Mouse (Mus musculus) hindbrain, embryonic 12.5 days (tissue): ENCODE data around the gene Mrpl20. TPM values are rescaled to one million over a fixed set of nuclear protein-coding genes. Genes with fewer than 3 reads are reported as not detected.

Experiments
- ATAC-seq: fragments of 200-750 bp; cut with Nextera tagmentation; 2 replicates; pipeline ENCODE4 v1.8.0; 2017; ENCODE audit warnings: moderate TSS enrichment; ENCODE audit not compliant: low FRiP score
- H3K27ac ChIP-seq: fragments of 300-500 bp; sonication (generic); 2 replicates; pipeline ENCODE4 v1.5.1; 2016; ENCODE audit warnings: mild to moderate bottlenecking
- H3K27me3 ChIP-seq: fragments of 300-500 bp; sonication (generic); 2 replicates; pipeline ENCODE4 v1.6.1; 2016; ENCODE audit warnings: mild to moderate bottlenecking
- H3K36me3 ChIP-seq: fragments of 300-500 bp; sonication (generic); 2 replicates; pipeline ENCODE4 v1.6.1; 2016; ENCODE audit warnings: mild to moderate bottlenecking
- H3K4me1 ChIP-seq: fragments of 300-500 bp; sonication (generic); 2 replicates; pipeline ENCODE4 v1.6.1; 2016
- H3K4me2 ChIP-seq: fragments of 300-500 bp; sonication (generic); replicated peaks from 2 replicates; pipeline ENCODE4 v1.6.1; 2016; ENCODE audit warnings: mild to moderate bottlenecking
- H3K4me3 ChIP-seq: fragments of 300-500 bp; sonication (generic); 2 replicates; pipeline ENCODE4 v1.5.1; 2016; ENCODE audit warnings: mild to moderate bottlenecking
- H3K9ac ChIP-seq: fragments of 300-500 bp; sonication (generic); 2 replicates; pipeline ENCODE4 v1.6.1; 2016; ENCODE audit warnings: mild to moderate bottlenecking, moderate library complexity
- H3K9me3 ChIP-seq: fragments of 300-500 bp; sonication (generic); replicated peaks from 2 replicates; pipeline ENCODE4 v1.6.1; 2016; ENCODE audit warnings: mild to moderate bottlenecking
- WGBS: fragments of 180-500 bp; shearing (Covaris S2); methylation state at CpG from one replicate; pipeline ENCODE4 v1.1.7; 2016; 5-methylcytosine and 5-hydroxymethylcytosine counted together
- polyA plus RNA-seq: library from polyadenylated mRNA; unstranded; fragments of >200 nt; fragmentation: Nextera tagmentation; extraction: Ambion mirVana; gene quantifications from 2 replicates; pipeline ENCODE4 v1.2.1, GENCODE M21; 2016

The Mrpl20 gene
- polyA plus RNA-seq, 1 experiment from 2014 or later: 204 TPM

DNA sequence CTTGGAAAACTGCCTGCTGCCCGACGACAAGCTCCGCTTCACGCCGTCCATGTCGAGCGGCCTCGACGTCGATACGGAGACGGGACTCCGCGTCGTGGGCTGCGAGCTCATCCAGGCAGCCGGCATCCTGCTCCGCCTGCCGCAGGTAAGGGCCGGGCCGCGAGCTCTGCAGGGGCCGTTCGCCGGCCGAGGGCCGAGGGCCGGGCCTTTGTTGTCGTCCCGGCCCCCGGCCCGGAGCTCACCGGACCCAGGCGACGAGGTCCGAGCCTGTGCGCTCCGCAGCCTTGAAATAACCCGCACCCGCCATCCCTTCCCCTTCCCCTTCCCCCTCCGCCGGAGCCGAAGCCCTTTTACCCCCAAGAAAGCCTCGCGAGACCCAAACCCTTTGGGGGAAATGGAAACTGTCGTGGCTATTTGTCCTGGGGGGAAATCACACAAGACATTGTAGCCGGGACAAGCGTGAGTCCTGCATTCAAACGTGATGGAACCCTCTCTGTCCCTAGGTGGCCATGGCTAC, 10.0 kb downstream of the Mrpl20 start:
- Histone ChIP-seq H3K36me3 (peaks cover 72% of the 10 kb centered on the region), H3K27ac (peak overlapping the region; percentile 85), H3K27me3 (no peaks in the 10 kb centered on the region), H3K4me3 (peak overlapping the region; percentile 92), H3K9me3 (no peaks in the 10 kb centered on the region), H3K4me2 (peak overlapping the region; percentile 82), H3K4me1 (peaks cover 25% of the 10 kb centered on the region), H3K9ac (peak overlapping the region; percentile 98)
- peak; percentile 53 for ATAC-seq
- 0% methylated on average over 49 of the region's 49 CpGs for WGBS

DNA sequence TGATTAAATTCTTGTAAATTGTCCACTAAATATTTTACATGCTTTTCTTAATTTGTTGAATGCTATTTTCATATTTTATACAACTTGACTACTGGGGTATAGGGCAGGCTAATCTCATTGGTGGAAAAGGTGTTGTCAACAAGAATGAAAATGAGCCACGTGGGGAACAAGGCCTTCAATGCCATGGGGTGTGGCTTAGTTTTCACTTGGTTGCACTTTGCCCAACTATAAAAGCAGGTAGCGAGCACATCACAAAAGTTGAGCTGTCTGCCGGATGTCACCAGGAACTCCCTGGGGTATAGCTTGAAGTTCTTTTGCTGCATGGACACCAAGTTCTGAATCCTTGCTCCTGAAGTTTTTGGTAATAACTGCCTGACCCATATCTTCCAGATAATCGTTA, 14.9 kb downstream of the Mrpl20 start:
- Histone ChIP-seq H3K4me2 (no peak overlapping the region), H3K9me3 (no peaks in the 10 kb centered on the region), H3K27me3 (no peaks in the 10 kb centered on the region), H3K36me3 (peaks cover 83% of the 10 kb centered on the region), H3K4me1 (peaks cover 16% of the 10 kb centered on the region), H3K4me3 (no peak overlapping the region), H3K27ac (no peak overlapping the region), H3K9ac (no peak overlapping the region)
- WGBS: 85% methylated on average over 4 of the region's 4 CpGs
- ATAC-seq: no peak

GRCm38 (mm10) chr4:155821025-155821424, 18.3 kb downstream of the Mrpl20 start:
- no peak overlapping the region for H3K4me2 ChIP-seq
- no peaks in the 10 kb centered on the region for H3K4me1 ChIP-seq
- H3K4me3 ChIP-seq: no peak overlapping the region
- H3K9ac ChIP-seq: no peak overlapping the region
- H3K9me3 ChIP-seq: no peaks in the 10 kb centered on the region
- H3K27me3 ChIP-seq: no peaks in the 10 kb centered on the region
- ATAC-seq: no peak
- no peak overlapping the region for H3K27ac ChIP-seq
- WGBS: 80% methylated on average over 7 of the region's 7 CpGs
- H3K36me3 ChIP-seq: peaks cover 87% of the 10 kb centered on the region

- H3K4me1 ChIP-seq: no peaks in the 10 kb centered on the region
- H3K36me3 ChIP-seq: peaks cover 79% of the 10 kb centered on the region
- no peak overlapping the region for H3K27ac ChIP-seq
- H3K9me3 ChIP-seq: no peaks in the 10 kb centered on the region
- H3K27me3 ChIP-seq: no peaks in the 10 kb centered on the region
- H3K4me3 ChIP-seq: no peak overlapping the region
- no peak overlapping the region for H3K4me2 ChIP-seq
- 96% methylated on average over 16 of the region's 16 CpGs for WGBS
- no peak overlapping the region for H3K9ac ChIP-seq
- no peak for ATAC-seq
Measured at GRCm38 (mm10) chr4:155823443-155823842, 20.8 kb downstream of the Mrpl20 start.

- Histone ChIP-seq H3K4me3 (no peak overlapping the region), H3K9me3 (no peaks in the 10 kb centered on the region), H3K9ac (no peak overlapping the region), H3K4me1 (peaks cover 21% of the 10 kb centered on the region), H3K27ac (no peak overlapping the region), H3K27me3 (no peaks in the 10 kb centered on the region), H3K4me2 (no peak overlapping the region), H3K36me3 (peaks cover 25% of the 10 kb centered on the region)
- 95% methylated on average over 4 of the region's 4 CpGs for WGBS
- no peak for ATAC-seq
Measured at GRCm38 (mm10) chr4:155829866-155830265, 27.2 kb downstream of the Mrpl20 start.

- Histone ChIP-seq H3K36me3 (peaks cover 20% of the 10 kb centered on the region), H3K9me3 (no peaks in the 10 kb centered on the region), H3K4me3 (peak overlapping the region; percentile 87; the same call in 1 of the 2 replicates), H3K4me1 (peaks cover 21% of the 10 kb centered on the region), H3K9ac (no peak overlapping the region), H3K27me3 (no peaks in the 10 kb centered on the region), H3K4me2 (peak overlapping the region; percentile 95), H3K27ac (peak overlapping the region; percentile 62)
- ATAC-seq: no peak
- WGBS: 57% methylated on average over 8 of the region's 8 CpGs
Measured at GRCm38 (mm10) chr4:155830596-155830995, 27.9 kb downstream of the Mrpl20 start.

DNA sequence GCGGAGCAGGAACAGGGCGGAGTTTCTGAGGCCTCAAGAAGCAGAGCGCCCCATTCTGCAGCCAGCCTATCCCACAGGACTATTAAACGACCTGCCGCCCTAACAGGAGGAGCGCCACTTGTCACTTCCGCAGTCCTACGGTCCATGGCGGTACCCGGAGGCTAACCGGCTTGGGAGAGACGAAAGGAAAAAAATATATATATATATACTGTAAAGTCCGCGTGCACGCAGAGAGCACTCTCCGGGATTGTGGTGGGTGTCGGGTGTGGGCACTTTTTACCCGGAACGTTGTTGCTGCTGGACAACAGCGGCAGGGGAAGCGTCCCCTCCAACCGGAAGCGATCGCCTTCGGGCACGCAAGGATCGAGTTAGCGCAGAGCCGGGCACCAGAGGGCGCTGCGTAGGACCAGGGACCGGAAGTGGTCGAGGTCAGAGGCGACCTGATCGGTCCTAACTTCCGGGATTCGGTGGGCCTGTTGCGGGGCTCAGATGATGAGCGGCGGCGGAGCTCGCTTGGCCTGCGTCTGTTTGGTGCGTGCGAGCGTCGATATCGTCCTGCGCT, 28.6 kb downstream of the Mrpl20 start, which contains the start of gene Aurkaip1:
Gene Aurkaip1 (plus strand): TSS at position 68 of the 562 bp plus-strand sequence.
- peaks cover 21% of the 10 kb centered on the region for H3K4me1 ChIP-seq
- peak within 1 kb of the TSS; percentile 90 for H3K9ac ChIP-seq
- peaks cover 19% of the 10 kb centered on the region for H3K36me3 ChIP-seq
- peak within 1 kb of the TSS; percentile 95 for H3K4me2 ChIP-seq
- WGBS: under 1% methylated on average over 49 of the region's 49 CpGs
- H3K4me3 ChIP-seq: peak within 1 kb of the TSS; percentile 87
- H3K27ac ChIP-seq: peak within 1 kb of the TSS; percentile 91
- no peaks in the 10 kb centered on the region for H3K9me3 ChIP-seq
- no peaks in the 10 kb centered on the region for H3K27me3 ChIP-seq
- peak; percentile 92 for ATAC-seq

DNA sequence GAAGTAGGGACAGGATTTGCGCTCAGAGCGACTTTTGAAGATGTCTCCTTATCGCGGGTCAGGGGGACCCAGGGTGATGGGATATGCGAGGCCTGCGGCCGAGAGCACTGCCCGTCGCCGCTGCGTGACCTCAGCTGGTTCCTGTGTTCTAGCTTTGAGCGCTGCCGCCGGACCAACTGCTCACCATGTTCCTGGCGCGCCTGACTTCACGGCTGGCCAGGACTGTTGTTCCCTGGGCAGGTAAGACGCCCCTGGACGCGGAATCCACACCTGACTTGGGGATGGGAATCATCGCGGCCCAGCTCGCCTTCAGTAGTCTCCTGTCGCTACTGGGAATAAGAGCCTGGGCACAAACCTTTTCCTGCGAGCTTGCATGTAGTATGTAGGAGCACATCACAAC, 29.2 kb downstream of the Mrpl20 start:
- no peaks in the 10 kb centered on the region for H3K27me3 ChIP-seq
- under 1% methylated on average over 25 of the region's 25 CpGs for WGBS
- peak overlapping the region; percentile 90 for H3K9ac ChIP-seq
- no peaks in the 10 kb centered on the region for H3K9me3 ChIP-seq
- H3K36me3 ChIP-seq: peaks cover 14% of the 10 kb centered on the region
- peak overlapping the region; percentile 87 for H3K4me3 ChIP-seq
- ATAC-seq: no peak; the same call in 1 of the 2 replicates
- peak overlapping the region; percentile 95 for H3K4me2 ChIP-seq
- H3K4me1 ChIP-seq: peaks cover 21% of the 10 kb centered on the region
- H3K27ac ChIP-seq: peak overlapping the region; percentile 91

- peak overlapping the region; percentile 87 for H3K4me3 ChIP-seq
- peak overlapping the region; percentile 95 for H3K4me2 ChIP-seq
- H3K36me3 ChIP-seq: peaks cover 11% of the 10 kb centered on the region
- 57% methylated on average over 10 of the region's 10 CpGs for WGBS
- peaks cover 21% of the 10 kb centered on the region for H3K4me1 ChIP-seq
- H3K9me3 ChIP-seq: no peaks in the 10 kb centered on the region
- no peak for ATAC-seq
- no peaks in the 10 kb centered on the region for H3K27me3 ChIP-seq
- H3K9ac ChIP-seq: peak overlapping the region; percentile 90
- H3K27ac ChIP-seq: 0 out of 2 replicates have a peak overlapping the region, but pooled peaks have one; percentile 91
Measured at GRCm38 (mm10) chr4:155832321-155832720, 29.6 kb downstream of the Mrpl20 start.

DNA sequence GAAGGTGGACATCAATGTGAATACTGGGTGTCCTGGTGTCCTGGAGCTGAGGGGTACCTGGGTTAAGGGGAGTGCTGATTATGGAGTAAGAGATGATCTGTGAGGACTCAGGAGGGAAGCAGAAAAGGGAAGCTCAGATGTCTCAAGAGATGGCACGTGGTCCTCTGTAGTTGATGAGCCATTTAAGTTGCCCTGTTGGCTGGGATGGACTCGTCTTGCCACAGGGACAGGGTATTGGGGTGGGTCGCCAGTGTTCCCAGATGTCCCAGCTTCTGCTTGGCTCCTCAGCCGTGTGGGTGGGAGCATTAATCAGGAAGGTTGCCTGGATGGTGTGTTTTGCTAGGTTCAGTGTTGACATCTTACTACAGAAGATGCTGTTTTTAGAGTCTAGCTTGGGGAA, 30.6 kb downstream of the Mrpl20 start:
- 86% methylated on average over 4 of the region's 4 CpGs for WGBS
- Histone ChIP-seq H3K4me2 (no peak overlapping the region), H3K9me3 (no peaks in the 10 kb centered on the region), H3K27me3 (no peaks in the 10 kb centered on the region), H3K9ac (no peak overlapping the region), H3K36me3 (peaks cover 6% of the 10 kb centered on the region; the same call in 1 of the 2 replicates), H3K4me3 (no peak overlapping the region), H3K27ac (no peak overlapping the region), H3K4me1 (peaks cover 21% of the 10 kb centered on the region)
- ATAC-seq: no peak

DNA sequence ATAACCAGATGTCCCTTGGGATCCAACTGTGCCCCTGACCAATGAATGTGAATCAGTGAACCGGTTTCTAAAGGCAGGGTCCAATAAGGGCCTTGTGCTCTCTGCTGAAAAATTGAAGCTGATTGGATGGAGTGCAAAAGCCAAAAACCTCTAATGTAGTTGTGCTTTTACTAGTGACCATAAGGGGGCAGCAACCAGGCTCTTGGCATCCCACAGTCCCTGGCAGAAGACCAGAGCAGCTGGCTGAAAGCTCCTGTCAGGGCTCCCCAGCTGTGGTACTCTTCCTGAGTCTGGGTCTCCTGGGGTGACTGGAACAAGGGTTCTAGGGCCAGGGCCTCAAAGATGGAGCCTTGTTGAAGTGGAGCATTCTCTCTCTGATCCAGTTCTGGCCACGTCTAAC, 31.2 kb downstream of the Mrpl20 start:
- 36% methylated on average over 2 of the region's 2 CpGs for WGBS
- peak; percentile 11; the same call in 1 of the 2 replicates for ATAC-seq
- Histone ChIP-seq H3K9me3 (no peaks in the 10 kb centered on the region), H3K36me3 (peaks cover 6% of the 10 kb centered on the region; the same call in 1 of the 2 replicates), H3K9ac (no peak overlapping the region), H3K27ac (peak overlapping the region; percentile 60; the same call in 1 of the 2 replicates), H3K4me1 (peaks cover 22% of the 10 kb centered on the region), H3K4me3 (no peak overlapping the region; the same call in 1 of the 2 replicates), H3K4me2 (no peak overlapping the region), H3K27me3 (no peaks in the 10 kb centered on the region)

DNA sequence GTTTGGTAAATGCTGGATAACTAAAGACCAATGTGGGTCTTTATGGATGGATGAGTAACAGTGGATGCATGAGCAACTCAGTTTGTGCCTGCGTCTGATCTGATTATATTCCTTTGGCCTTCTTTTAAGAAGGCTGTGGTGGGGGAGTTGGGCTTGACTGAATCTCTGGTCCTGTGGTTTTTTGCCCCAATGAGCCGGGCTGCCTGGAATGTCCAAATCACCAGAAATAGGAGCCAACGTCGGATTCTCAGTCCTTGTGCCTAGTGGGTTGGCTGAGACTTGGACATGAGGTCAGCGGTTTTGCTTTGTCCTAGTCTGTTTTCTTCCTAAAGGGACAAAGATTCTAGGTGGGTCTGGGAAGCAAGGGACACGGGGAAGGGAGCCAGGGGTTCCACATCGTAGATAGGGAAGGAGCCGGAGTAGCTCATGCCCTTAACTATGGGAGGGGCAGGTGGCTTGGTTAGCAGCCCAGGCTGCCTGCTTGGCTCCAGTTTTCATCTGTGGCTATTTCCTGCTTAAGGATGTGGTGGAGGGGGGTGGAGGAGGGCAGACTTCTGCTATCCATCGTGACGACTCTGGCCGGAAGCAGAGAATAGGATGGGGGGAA, 34.8 kb downstream of the Mrpl20 start:
- Histone ChIP-seq H3K4me1 (peaks cover 39% of the 10 kb centered on the region), H3K9me3 (no peaks in the 10 kb centered on the region), H3K36me3 (peaks cover 8% of the 10 kb centered on the region), H3K4me3 (no peak overlapping the region), H3K27ac (no peak overlapping the region), H3K9ac (no peak overlapping the region), H3K27me3 (peaks cover 17% of the 10 kb centered on the region), H3K4me2 (no peak overlapping the region)
- ATAC-seq: no peak
- WGBS: 79% methylated on average over 11 of the region's 11 CpGs
